Mouse (Mus musculus) small intestine, adult 2 months (tissue): ENCODE measurements around the gene Nepro.

Experiments
- CTCF ChIP-seq: fragments of 200-500 bp; IDR thresholded peaks from 2 replicates; pipeline ENCODE4 v1.5.1; 2012; ENCODE audit warnings: low read depth, mild to moderate bottlenecking, control low read depth, inconsistent platforms, low read length, moderate library complexity, mixed read lengths; ENCODE audit not compliant: insufficient replicate concordance, insufficient read length; ENCODE audit errors: extremely low read depth
- POLR2A ChIP-seq: fragments of 200-500 bp; IDR thresholded peaks from 2 replicates; pipeline ENCODE4 v1.6.1; 2012; ENCODE audit warnings: low read depth, mild to moderate bottlenecking, control low read depth, inconsistent platforms, low read length, moderate library complexity

- TF ChIP-seq CTCF: peak; percentile 80; the same call in 1 of the 2 replicates
- no peak for TF ChIP-seq POLR2A
These were observed 1.5 kb downstream of the Nepro start for GRCm38 (mm10) chr16:44725286-44726223.
